Mouse (Mus musculus) cerebellum, postnatal 10 days (tissue): ENCODE results near the gene Arl10.

Experiments used
- DNase-seq, 2 experiments: peaks; one replicate each; pipeline ENCODE4 v3.0.0; 2021; ENCODE audit warnings: mixed read lengths in 2 of 2

Gene Arl10

DNA sequence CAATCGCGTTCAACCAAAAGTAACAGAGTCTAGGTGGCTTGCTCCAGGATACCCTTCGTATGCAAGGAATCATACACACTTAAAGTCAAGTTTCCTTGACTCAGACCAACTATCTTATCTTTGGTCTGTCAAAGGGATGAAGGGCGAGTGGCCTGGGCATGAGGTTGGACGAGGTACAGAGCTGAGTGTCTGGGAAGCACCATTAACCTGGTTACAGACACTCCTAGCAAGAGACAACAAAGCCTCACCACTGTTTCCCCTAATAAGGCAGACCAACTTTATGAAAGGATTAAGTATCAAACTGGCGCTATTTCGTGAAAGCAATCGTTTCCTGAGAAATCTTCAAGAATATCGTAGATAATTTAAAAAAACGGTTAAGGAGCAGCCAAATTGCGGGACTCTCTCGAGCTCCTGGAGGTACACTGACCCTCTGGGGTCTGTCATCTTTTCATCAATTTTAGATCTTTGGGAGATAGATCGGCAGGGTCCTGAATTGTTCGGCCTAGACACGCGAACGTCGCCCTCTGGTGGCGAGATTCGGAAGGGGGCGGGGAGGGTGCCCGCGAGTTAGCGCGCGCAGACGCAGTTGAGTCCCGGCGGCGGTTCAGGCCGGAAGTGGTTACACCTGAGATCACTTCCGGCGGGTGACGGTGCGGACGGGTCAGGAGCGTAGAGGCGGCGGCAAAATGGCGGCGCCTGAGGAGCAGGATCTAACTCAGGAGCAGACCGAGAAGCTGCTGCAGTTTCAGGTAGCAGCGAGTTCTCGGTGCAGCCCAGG, 46.5 kb downstream of the Arl10 start, which contains the start of gene Faf2:
Faf2 (plus strand) TSS at position 630 of the 778 bp plus-strand sequence.
- DNase-seq = peak; percentile 100

DNA sequence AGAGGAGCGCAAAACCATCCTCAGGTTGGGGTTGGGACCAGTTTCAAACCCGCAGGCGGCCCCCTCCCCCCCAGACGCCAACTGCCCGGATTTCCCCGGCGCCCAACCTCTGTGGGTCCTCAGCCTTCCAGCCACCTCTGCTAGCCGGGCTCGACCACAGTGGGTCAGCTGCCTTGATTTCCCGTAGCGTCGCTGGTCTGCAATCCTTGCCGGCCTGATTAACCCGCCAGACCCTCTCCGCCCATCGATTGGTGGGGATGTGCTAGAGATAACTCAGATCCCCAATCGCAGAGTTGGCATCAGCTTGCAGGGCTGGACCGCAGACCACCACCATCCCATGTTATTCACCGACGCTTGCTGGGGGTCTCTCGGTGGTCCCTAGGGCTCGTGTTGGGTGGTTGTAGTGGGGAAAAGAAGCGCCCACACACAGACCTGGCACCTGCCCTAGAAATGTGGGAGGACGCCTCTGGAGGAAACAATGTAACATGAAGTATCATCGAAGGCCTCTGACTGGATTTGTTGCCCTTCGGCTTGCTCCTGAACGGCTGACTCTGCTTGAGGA, 47.2 kb downstream of the Arl10 start:
- no peak for DNase-seq

DNA sequence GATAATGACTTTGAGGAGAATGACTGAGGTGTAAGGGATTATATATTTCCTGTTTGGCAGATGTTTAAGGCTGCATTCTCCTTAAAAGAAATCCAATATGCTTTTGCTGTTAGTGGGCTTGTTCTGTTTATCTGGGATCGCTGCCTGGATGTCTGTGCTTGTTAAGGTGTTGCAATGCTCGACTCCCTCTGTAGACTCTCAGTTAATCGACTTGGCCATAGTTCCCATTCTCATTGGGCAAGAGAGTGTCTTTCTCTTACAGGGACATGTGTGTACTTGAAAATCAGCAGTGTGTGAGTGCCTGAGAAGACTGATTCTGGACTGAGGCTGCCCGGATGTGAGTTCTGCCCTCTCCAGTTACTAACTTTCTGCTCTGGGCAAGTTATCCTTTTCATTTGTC, 54.3 kb downstream of the Arl10 start:
- no peak for DNase-seq
